Mouse (Mus musculus): Measurements from ENCODE around the gene Arl15.

- no peak for TF ChIP-seq POLR2A (IDR thresholded peaks at IDR 0.05; ENCODE audit: low read depth, low read length)
- no peak for TF ChIP-seq CTCF (IDR thresholded peaks at IDR 0.05; ENCODE audit: extremely low read depth, insufficient read depth, insufficient read length, insufficient replicate concordance)
Measured at GRCm38 (mm10) chr13:113800246-113800645, 5.9 kb downstream of the Arl15 start.
